Mouse (Mus musculus) E14TG2a.4 (cell line): ENCODE measurements at regions not wholly inside any gene's neighbourhood (a gene's known extent, or its start where the extent isn't known, plus 50 kb on each side); places are given as distances from the start of the nearest gene placed in this dataset.

Source experiments
- H3K27me3 ChIP-seq: 2 replicates; pipeline ENCODE4 v1.6.1; 2014; ENCODE audit warnings: low read length, control low read depth; ENCODE audit not compliant: insufficient read depth
- H3K36me3 ChIP-seq: 2 replicates; pipeline ENCODE4 v1.6.1; 2014; ENCODE audit warnings: low read length, control low read depth; ENCODE audit not compliant: insufficient read depth
- H3K4me1 ChIP-seq: replicated peaks from 2 replicates; pipeline ENCODE4 v1.6.1; 2014; ENCODE audit warnings: low read depth, low read length, control low read depth
- H3K4me3 ChIP-seq: replicated peaks from 2 replicates; pipeline ENCODE4 v1.5.1; 2014; ENCODE audit warnings: mild to moderate bottlenecking, low read length
- H3K9me3 ChIP-seq: 2 replicates; pipeline ENCODE4 v1.6.1; 2014; ENCODE audit warnings: low read length, control low read depth
- CTCF ChIP-seq: conservative IDR thresholded peaks from 2 replicates; pipeline ENCODE4 v1.5.1; 2014; ENCODE audit warnings: low read length
- NANOG ChIP-seq: IDR thresholded peaks from 2 replicates; pipeline ENCODE4 v1.6.1; 2014; ENCODE audit warnings: borderline replicate concordance, low read length, mixed read lengths
- POU5F1 ChIP-seq: IDR thresholded peaks from 2 replicates; pipeline ENCODE4 v1.6.1; 2014; ENCODE audit warnings: low read length, borderline replicate concordance

GRCm38 (mm10) chr16:88368146-88368545 is 78.1 kb upstream of the Grik1 start:
- Histone ChIP-seq H3K4me3 (no peak overlapping the region), H3K4me1 (no peaks in the 10 kb centered on the region), H3K36me3 (no peaks in the 10 kb centered on the region), H3K27me3 (no peaks in the 10 kb centered on the region), H3K9me3 (peaks cover 8% of the 10 kb centered on the region; the same call in 1 of the 2 replicates)
- TF ChIP-seq NANOG (no peak), POU5F1 (no peak), CTCF (no peak)

- Histone ChIP-seq H3K36me3 (no peaks in the 10 kb centered on the region), H3K4me1 (no peaks in the 10 kb centered on the region), H3K4me3 (no peak overlapping the region), H3K27me3 (no peaks in the 10 kb centered on the region), H3K9me3 (0 out of 2 replicates have a peak, but pooled peaks cover 3% of the 10 kb centered on the region)
- no peak for TF ChIP-seq CTCF
- no peak for TF ChIP-seq POU5F1
Observed at GRCm38 (mm10) chr16:88367162-88367561, 77.1 kb upstream of the Grik1 start.

GRCm38 (mm10) chr16:88360081-88360480 is 70.0 kb upstream of the Grik1 start:
- Histone ChIP-seq H3K4me3 (no peak overlapping the region), H3K4me1 (no peaks in the 10 kb centered on the region), H3K27me3 (no peaks in the 10 kb centered on the region), H3K36me3 (no peaks in the 10 kb centered on the region), H3K9me3 (no peaks in the 10 kb centered on the region)
- TF ChIP-seq POU5F1 (no peak), NANOG (no peak), CTCF (no peak)
